Comparison of ENCODE assay signal across 10 mouse cellular contexts in the genomic region with DNA sequence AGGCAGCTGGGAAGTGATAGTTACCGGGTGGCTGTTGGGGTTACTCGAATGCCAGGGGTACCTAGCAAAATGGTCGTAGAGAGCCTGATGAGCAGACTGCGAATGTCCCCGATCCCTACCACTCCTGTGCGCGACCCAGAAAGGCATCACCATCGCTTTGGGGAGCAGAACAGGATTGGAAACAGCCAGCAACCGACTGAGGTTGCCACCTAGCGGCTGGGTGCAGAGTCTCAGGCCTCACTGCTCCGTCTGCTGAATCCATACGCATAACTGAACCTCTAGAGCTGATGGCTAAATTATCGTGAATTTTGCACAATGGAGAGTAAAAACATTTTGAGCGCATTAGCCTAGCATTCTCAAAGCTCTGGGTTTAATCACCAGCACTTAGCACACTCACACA. TPM values are rescaled to one million over a fixed set of nuclear protein-coding genes. Genes with fewer than 3 reads are reported as not detected.
DNase-seq lines count a peak whose midpoint lies in the region; ATAC-seq and TF ChIP-seq lines count a peak whose summit lies in the region.
"Had no signal": no experiment of that assay in that cellular context is flagged by ENCODE, and none has a peak within 500 bp of the region (broad histone marks: within the 10 kb centered on the region; RNA-seq: fewer than 3 reads in every experiment).

No protein-coding gene starts in this region.

- WGBS in intestine, postnatal 0 days: 54% methylated on average over 14 of the region's 14 CpGs
- WGBS in intestine, embryonic 15.5 days: 41% methylated on average over 14 of the region's 14 CpGs
- 38% methylated on average over 14 of the region's 14 CpGs for WGBS in lung, embryonic 14.5 days

- no peak for ATAC-seq in intestine, postnatal 0 days
- ATAC-seq in intestine, embryonic 15.5 days: no peak
- no peak for ATAC-seq in lung, embryonic 14.5 days (ENCODE audit: insufficient read depth)

- no peak overlapping the region for H3K4me3 ChIP-seq in intestine, postnatal 0 days (ENCODE audit: low read depth, low read length)
- H3K4me3 ChIP-seq in intestine, embryonic 15.5 days (replicated peaks): no peak overlapping the region
- peak overlapping the region; percentile 77 for H3K4me3 ChIP-seq in ES-Bruce4 (ENCODE audit: low read depth, low read length)
- no peak overlapping the region for H3K4me3 ChIP-seq in lung, embryonic 14.5 days (ENCODE audit: low read depth, low read length)

- H3K9ac ChIP-seq in intestine, postnatal 0 days (ENCODE audit: low read depth, low read length): no peak overlapping the region
- no peak overlapping the region for H3K9ac ChIP-seq in intestine, embryonic 15.5 days
- H3K9ac ChIP-seq in ES-Bruce4 (ENCODE audit: low read depth, poor library complexity, severe bottlenecking): peak overlapping the region; percentile 71
- no peak overlapping the region for H3K9ac ChIP-seq in lung, embryonic 14.5 days

- no peaks in the 10 kb centered on the region for H3K36me3 ChIP-seq in intestine, postnatal 0 days (ENCODE audit: control insufficient read depth, insufficient read depth)
- no peaks in the 10 kb centered on the region for H3K36me3 ChIP-seq in intestine, embryonic 15.5 days
- H3K36me3 ChIP-seq in ES-Bruce4 (ENCODE audit: control insufficient read depth, insufficient read depth, low read length, poor library complexity, severe bottlenecking): no peaks in the 10 kb centered on the region; the same call in 1 of the 2 replicates
- H3K36me3 ChIP-seq in lung, embryonic 14.5 days (ENCODE audit: insufficient read depth): no peaks in the 10 kb centered on the region

- peak; percentile 64 to 69 for DNase-seq in adrenal gland, postnatal 36 days
- DNase-seq in lung, embryonic 14.5 days: peak; percentile 40
- no peak for DNase-seq in layer of hippocampus, postnatal 36 days
- DNase-seq in gastrocnemius, postnatal 10 days: no peak
- no peak for DNase-seq in left cerebral cortex, adult 8-10 months (ENCODE audit: low spot score in 2 of 2)

- no peaks in the 10 kb centered on the region for H3K27me3 ChIP-seq in intestine, postnatal 0 days (replicated peaks; ENCODE audit: control insufficient read depth, insufficient read depth, low read length)
- no peaks in the 10 kb centered on the region for H3K27me3 ChIP-seq in intestine, embryonic 15.5 days (replicated peaks)
- H3K27me3 ChIP-seq in ES-Bruce4 (ENCODE audit: control insufficient read depth, insufficient read depth, low read length, poor library complexity, severe bottlenecking): no peaks in the 10 kb centered on the region
- no peaks in the 10 kb centered on the region for H3K27me3 ChIP-seq in lung, embryonic 14.5 days (ENCODE audit: insufficient read depth, low read length)

- no peak overlapping the region for H3K27ac ChIP-seq in intestine, postnatal 0 days (ENCODE audit: low read depth, low read length)
- H3K27ac ChIP-seq in intestine, embryonic 15.5 days: no peak overlapping the region
- 0 out of 2 replicates have a peak overlapping the region, but pooled peaks have one; percentile 18 for H3K27ac ChIP-seq in ES-Bruce4 (ENCODE audit: insufficient read depth, low read length)
- H3K27ac ChIP-seq in lung, embryonic 14.5 days (ENCODE audit: low read depth): no peak overlapping the region

- no peak for TF ChIP-seq EP300 in ES-Bruce4 (IDR thresholded peaks at IDR 0.05; ENCODE audit: insufficient read depth, low read depth, low read length)

- H3K9me3 ChIP-seq in intestine, postnatal 0 days (ENCODE audit: control insufficient read depth): no peaks in the 10 kb centered on the region
- no peaks in the 10 kb centered on the region for H3K9me3 ChIP-seq in intestine, embryonic 15.5 days
- no peaks in the 10 kb centered on the region for H3K9me3 ChIP-seq in ES-Bruce4 (replicated peaks; ENCODE audit: control insufficient read depth, insufficient read depth, low read length, poor library complexity, severe bottlenecking)
- no peaks in the 10 kb centered on the region for H3K9me3 ChIP-seq in lung, embryonic 14.5 days (ENCODE audit: low read depth, low read length)

- peaks cover 3% of the 10 kb centered on the region for H3K4me1 ChIP-seq in intestine, postnatal 0 days (replicated peaks; ENCODE audit: control insufficient read depth, insufficient read depth, low read length)
- peaks cover 6% of the 10 kb centered on the region; the same call in 1 of the 2 replicates for H3K4me1 ChIP-seq in intestine, embryonic 15.5 days (replicated peaks)
- no peaks in the 10 kb centered on the region for H3K4me1 ChIP-seq in ES-Bruce4 (ENCODE audit: control insufficient read depth, insufficient read depth, low read length)
- H3K4me1 ChIP-seq in lung, embryonic 14.5 days (ENCODE audit: insufficient read depth): peaks cover 6% of the 10 kb centered on the region; the same call in 1 of the 2 replicates

- no peak overlapping the region for H3K4me2 ChIP-seq in intestine, postnatal 0 days (replicated peaks; ENCODE audit: low read depth)
- no peak overlapping the region for H3K4me2 ChIP-seq in intestine, embryonic 15.5 days (replicated peaks)
- H3K4me2 ChIP-seq in lung, embryonic 14.5 days: no peak overlapping the region

- peak; percentile 61 for TF ChIP-seq CTCF in intestine, postnatal 0 days (IDR thresholded peaks at IDR 0.05; ENCODE audit: low read depth)
- peak; percentile 85 for TF ChIP-seq CTCF in ES-Bruce4 (IDR thresholded peaks at IDR 0.05; ENCODE audit: low read depth, low read length)
- TF ChIP-seq CTCF in lung, embryonic 14.5 days (IDR thresholded peaks at IDR 0.05; ENCODE audit: low read depth): peak; percentile 64

- TF ChIP-seq POLR2A in ES-Bruce4 (IDR thresholded peaks at IDR 0.05; ENCODE audit: insufficient read depth, low read length): no peak

RNA-seq across cellular contexts. Expression of gene Prss22, which starts 17.8 kb away (rescaled TPM):
- 0.09 TPM in 1 of 2 replicates, not detected in the other for polyA plus RNA-seq in intestine, postnatal 0 days (2015; fragmentation: Nextera tagmentation; extraction: Ambion mirVana)
- polyA plus RNA-seq in intestine, embryonic 15.5 days (2015; fragmentation: Nextera tagmentation; extraction: Ambion mirVana): not detected in 2 replicates
- polyA plus RNA-seq in ES-Bruce4 (2011; ENCODE audit: insufficient read depth, insufficient read length, low read depth, missing spikeins): 0.45 TPM in 1 of 2 replicates, not detected in the other
- total RNA-seq in adrenal gland, postnatal 36 days (2021): not detected
- polyA plus RNA-seq in lung, embryonic 14.5 days (2014; fragmentation: Nextera tagmentation; extraction: Ambion mirVana): 2.1 TPM in 2 replicates
- total RNA-seq in layer of hippocampus, postnatal 36 days (2021): not detected
- not detected for total RNA-seq in gastrocnemius, postnatal 10 days (2021)
- 1 to 10 TPM in 3 of 4 experiments, under 1 TPM in 1; 0.94 to 1.7 (median 1.1) TPM for total RNA-seq in left cerebral cortex, adult 8-10 months (2022)
- total RNA-seq: layer of hippocampus, postnatal 25 days had no signal

RNA-seq across cellular contexts. Expression of gene Prss27, which starts 22.2 kb away (rescaled TPM):
- 0.12 and 0.18 TPM in 2 replicates for polyA plus RNA-seq in intestine, postnatal 0 days (2015; fragmentation: Nextera tagmentation; extraction: Ambion mirVana)
- polyA plus RNA-seq in intestine, embryonic 15.5 days (2015; fragmentation: Nextera tagmentation; extraction: Ambion mirVana): 0.11 and 0.18 TPM in 2 replicates
- not detected in 2 replicates for polyA plus RNA-seq in ES-Bruce4 (2011; ENCODE audit: insufficient read depth, insufficient read length, low read depth, missing spikeins)
- under 1 TPM; 0.40 to 0.43 TPM for total RNA-seq in adrenal gland, postnatal 36 days (2021)
- polyA plus RNA-seq in lung, embryonic 14.5 days (2014; fragmentation: Nextera tagmentation; extraction: Ambion mirVana): 0.20 and 0.24 TPM in 2 replicates
- not detected for total RNA-seq in layer of hippocampus, postnatal 36 days (2021)
- total RNA-seq in gastrocnemius, postnatal 10 days (2021): not detected
- total RNA-seq in left cerebral cortex, adult 8-10 months (2022): not detected
- total RNA-seq: layer of hippocampus, postnatal 25 days had no signal

RNA-seq across cellular contexts. Expression of gene Prss30, which starts 35.4 kb away (rescaled TPM):
- 4.7 and 12.1 TPM in 2 replicates for polyA plus RNA-seq in intestine, postnatal 0 days (2015; fragmentation: Nextera tagmentation; extraction: Ambion mirVana)
- 1.4 and 2.2 TPM in 2 replicates for polyA plus RNA-seq in intestine, embryonic 15.5 days (2015; fragmentation: Nextera tagmentation; extraction: Ambion mirVana)
- polyA plus RNA-seq in ES-Bruce4 (2011; ENCODE audit: insufficient read depth, insufficient read length, low read depth, missing spikeins): not detected in 2 replicates
- total RNA-seq in adrenal gland, postnatal 36 days (2021): under 1 TPM; 0.23 to 0.33 TPM
- 0.20 TPM in 1 of 2 replicates, not detected in the other for polyA plus RNA-seq in lung, embryonic 14.5 days (2014; fragmentation: Nextera tagmentation; extraction: Ambion mirVana)
- total RNA-seq in layer of hippocampus, postnatal 36 days (2021): not detected
- total RNA-seq in gastrocnemius, postnatal 10 days (2021): not detected
- total RNA-seq in left cerebral cortex, adult 8-10 months (2022): under 1 TPM; 0.25 to 0.96 (median 0.68) TPM
- total RNA-seq: neutrophil, adult 5-6 weeks had no signal

RNA-seq across cellular contexts. Expression of gene Kctd5, which starts 57.6 kb away (rescaled TPM):
- polyA plus RNA-seq in intestine, postnatal 0 days (2015; fragmentation: Nextera tagmentation; extraction: Ambion mirVana): 58.5 and 61.3 TPM in 2 replicates
- polyA plus RNA-seq in intestine, embryonic 15.5 days (2015; fragmentation: Nextera tagmentation; extraction: Ambion mirVana): 64.5 and 66.6 TPM in 2 replicates
- 66.4 and 68.4 TPM in 2 replicates for polyA plus RNA-seq in ES-Bruce4 (2011; ENCODE audit: insufficient read depth, insufficient read length, low read depth, missing spikeins)
- 10 to 100 TPM; 16.2 to 19.4 TPM for total RNA-seq in adrenal gland, postnatal 36 days (2021)
- polyA plus RNA-seq in lung, embryonic 14.5 days (2014; fragmentation: Nextera tagmentation; extraction: Ambion mirVana): 64.4 and 69.6 TPM in 2 replicates
- 10 to 100 TPM; 28.5 to 30.1 TPM for total RNA-seq in layer of hippocampus, postnatal 36 days (2021)
- total RNA-seq in gastrocnemius, postnatal 10 days (2021): 10 to 100 TPM; 16.9 to 18.2 TPM
- 10 to 100 TPM; 20.9 to 23.2 (median 21.9) TPM for total RNA-seq in left cerebral cortex, adult 8-10 months (2022)

Comparison
In these comparisons a context has a peak if more than half of its experiments do, and no peak if none do; other contexts are left out.
1. DNase-seq: peak in adrenal gland, postnatal 36 days (2 of 2) and lung, embryonic 14.5 days (single experiment); none in layer of hippocampus, postnatal 36 days (0 of 2), gastrocnemius, postnatal 10 days (single experiment) and left cerebral cortex, adult 8-10 months (0 of 2).
2. Peak in every context shown above with its lines, with median percentiles within 50 percentile points of each other: CTCF ChIP-seq.